Mouse (Mus musculus): ENCODE measurements around the gene Smarca2.

DNA sequence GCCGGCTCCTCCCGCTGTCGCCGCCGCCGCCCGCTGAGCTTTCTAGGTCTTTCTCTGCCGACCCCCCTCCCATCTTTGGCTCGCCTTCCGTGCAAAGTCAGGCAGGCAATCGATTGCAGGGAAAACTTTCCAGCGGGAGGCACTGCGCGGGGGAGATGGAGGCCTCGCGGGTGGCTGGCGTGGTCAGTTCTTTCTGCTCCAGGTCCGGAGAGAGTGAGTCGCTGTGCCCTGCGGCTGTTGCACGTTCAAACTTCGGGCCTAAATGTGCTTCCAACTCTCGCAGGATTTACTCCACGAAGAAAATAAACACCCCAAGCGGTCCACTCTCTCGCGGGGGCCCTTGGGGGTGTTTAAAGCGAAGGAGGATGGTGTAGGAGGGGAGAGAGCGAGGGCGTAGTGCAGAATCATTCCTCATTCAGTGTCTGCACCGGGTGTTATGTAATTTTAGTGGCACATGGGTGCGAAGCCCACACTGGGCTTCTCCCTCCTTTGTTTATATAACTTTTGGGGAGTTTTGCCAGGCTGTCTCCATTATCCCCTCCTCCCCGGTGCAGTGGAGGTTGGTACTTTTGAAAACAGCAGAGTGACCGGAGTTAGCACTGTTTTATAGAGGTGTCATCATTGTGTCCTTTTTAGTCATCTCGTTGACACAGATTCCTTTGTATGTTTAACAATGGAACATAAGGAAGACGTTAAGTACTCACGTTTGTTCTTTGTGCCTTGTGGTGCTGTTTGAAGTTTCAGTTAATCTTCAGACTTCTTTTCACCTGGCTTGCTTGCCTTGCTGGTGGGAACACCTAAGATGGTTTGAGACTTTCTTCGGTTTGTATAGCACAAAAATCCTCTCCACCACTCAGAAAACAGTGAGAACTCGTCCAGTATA is 2.9 kb downstream of the Smarca2 start:
- TF ChIP-seq CTCF (IDR thresholded peaks at IDR 0.05; ENCODE audit: extremely low read depth, insufficient read depth, insufficient read length, insufficient replicate concordance): no peak
- TF ChIP-seq POLR2A (IDR thresholded peaks at IDR 0.05; ENCODE audit: low read depth, low read length): no peak

Data from spleen, adult 2 months (tissue).